Mouse (Mus musculus): Measurements from ENCODE around the gene Snd1. TPM values are rescaled to one million over a fixed set of nuclear protein-coding genes. Genes with fewer than 3 reads are reported as not detected.

The Snd1 gene
- polyA plus RNA-seq, 1 experiment = 190 TPM

DNA sequence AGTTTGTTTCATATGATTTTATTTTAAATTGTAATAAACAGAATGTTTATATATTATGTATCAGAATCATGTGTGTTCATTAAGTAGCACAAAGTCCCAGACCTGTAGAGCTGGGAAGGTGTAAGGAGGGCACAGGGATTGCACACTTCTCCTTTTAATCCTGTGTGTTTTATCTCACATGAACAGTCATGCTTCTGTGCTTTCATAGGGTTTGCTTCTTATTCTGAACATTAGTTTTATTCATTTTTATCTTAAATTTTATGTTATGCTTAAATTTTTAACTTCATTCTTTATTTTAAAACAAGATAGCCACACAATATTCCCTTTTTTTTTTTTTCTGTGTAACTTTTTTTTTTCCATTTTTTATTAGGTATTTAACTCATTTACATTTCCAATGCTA is 170.3 kb downstream of the Snd1 start:
- H3K4me2 ChIP-seq (ENCODE audit: low read depth) = no peak overlapping the region
- no peak overlapping the region for H3K4me3 ChIP-seq

DNA sequence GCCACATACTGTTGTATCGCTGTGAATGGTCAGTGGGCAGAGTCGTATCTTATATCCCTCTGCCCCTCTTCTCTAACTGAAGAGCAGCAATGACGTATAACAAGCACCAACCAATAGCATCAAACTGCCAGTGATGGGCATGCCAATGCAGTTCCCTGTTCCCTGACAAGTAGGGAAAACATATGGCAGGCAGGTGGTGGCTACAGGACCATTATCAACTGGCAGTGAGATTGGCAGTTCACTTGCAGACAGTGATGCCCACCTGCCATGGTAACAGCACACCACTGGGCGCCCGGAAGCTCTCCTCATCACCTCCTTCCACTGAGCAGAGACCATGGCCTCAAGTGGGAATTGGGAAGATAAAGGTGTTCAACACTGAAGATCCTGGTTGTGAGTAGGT is 181.6 kb downstream of the Snd1 start:
- H3K4me2 ChIP-seq (ENCODE audit: low read depth) = no peak overlapping the region
- no peak for TF ChIP-seq SRF (IDR thresholded peaks at IDR 0.05; ENCODE audit: control insufficient read depth, insufficient read length, low read depth)
- TF ChIP-seq POLR2A (IDR thresholded peaks at IDR 0.05; ENCODE audit: insufficient read length, low read depth) = no peak
- no peak for TF ChIP-seq MAX (IDR thresholded peaks at IDR 0.05; ENCODE audit: low read depth)
- TF ChIP-seq USF1 (IDR thresholded peaks at IDR 0.05; ENCODE audit: low read depth) = no peak
- TF ChIP-seq POLR2AphosphoS2 (IDR thresholded peaks at IDR 0.05; ENCODE audit: insufficient read length, low read depth) = no peak
- no peak for TF ChIP-seq MYOG (IDR thresholded peaks at IDR 0.05; ENCODE audit: control insufficient read depth in 1 of 3, insufficient read depth in 1 of 3, insufficient read length in 2 of 3, low read depth in 2 of 3)
- TF ChIP-seq CEBPB (IDR thresholded peaks at IDR 0.05; ENCODE audit: insufficient read depth, poor library complexity, severe bottlenecking) = no peak
- no peak for TF ChIP-seq REST (IDR thresholded peaks at IDR 0.05; ENCODE audit: insufficient read depth, insufficient read length)
- no peak for TF ChIP-seq TCF12 (IDR thresholded peaks at IDR 0.05; ENCODE audit: insufficient read depth, poor library complexity, severe bottlenecking)
- TF ChIP-seq E2F4 (IDR thresholded peaks at IDR 0.05; ENCODE audit: insufficient read depth) = no peak
- TF ChIP-seq TCF3 (IDR thresholded peaks at IDR 0.05; ENCODE audit: insufficient read length, low read depth) = no peak
- no peak for TF ChIP-seq MYOD1 (IDR thresholded peaks at IDR 0.05; ENCODE audit: control insufficient read depth in 1 of 3, insufficient read length in 2 of 3, low read depth in 2 of 3)
- no peak overlapping the region for H3ac ChIP-seq (ENCODE audit: control insufficient read depth, insufficient read length)
- no peaks in the 10 kb centered on the region for H3K27me3 ChIP-seq (ENCODE audit: control insufficient read depth, insufficient read depth, insufficient read length)
- peaks cover 8% of the 10 kb centered on the region for H3K79me2 ChIP-seq (ENCODE audit: control insufficient read depth, insufficient read depth)
- H3K4me3 ChIP-seq = no peak overlapping the region
- peaks cover 3% of the 10 kb centered on the region for H3K36me3 ChIP-seq (ENCODE audit: control insufficient read depth, insufficient read depth)

More for the DNA sequence above, 170.3 kb downstream of the Snd1 start:
- no peak overlapping the region for H3ac ChIP-seq (ENCODE audit: control insufficient read depth, insufficient read length)
- H3K36me3 ChIP-seq (ENCODE audit: control insufficient read depth, insufficient read depth) = peaks cover 5% of the 10 kb centered on the region
- no peaks in the 10 kb centered on the region for H3K27me3 ChIP-seq (ENCODE audit: control insufficient read depth, insufficient read depth, insufficient read length)
- no peak for TF ChIP-seq MYOD1 (IDR thresholded peaks at IDR 0.05; ENCODE audit: control insufficient read depth in 1 of 3, insufficient read length in 2 of 3, low read depth in 2 of 3)
- TF ChIP-seq CEBPB (IDR thresholded peaks at IDR 0.05; ENCODE audit: insufficient read depth, poor library complexity, severe bottlenecking) = no peak
- TF ChIP-seq TCF3 (IDR thresholded peaks at IDR 0.05; ENCODE audit: insufficient read length, low read depth) = no peak
- no peak for TF ChIP-seq USF1 (IDR thresholded peaks at IDR 0.05; ENCODE audit: low read depth)
- TF ChIP-seq POLR2AphosphoS2 (IDR thresholded peaks at IDR 0.05; ENCODE audit: insufficient read length, low read depth) = no peak
- TF ChIP-seq E2F4 (IDR thresholded peaks at IDR 0.05; ENCODE audit: insufficient read depth) = no peak
- TF ChIP-seq SRF (IDR thresholded peaks at IDR 0.05; ENCODE audit: control insufficient read depth, insufficient read length, low read depth) = no peak
- TF ChIP-seq REST (IDR thresholded peaks at IDR 0.05; ENCODE audit: insufficient read depth, insufficient read length) = no peak
- no peak for TF ChIP-seq TCF12 (IDR thresholded peaks at IDR 0.05; ENCODE audit: insufficient read depth, poor library complexity, severe bottlenecking)
- TF ChIP-seq MAX (IDR thresholded peaks at IDR 0.05; ENCODE audit: low read depth) = no peak
- TF ChIP-seq MYOG (IDR thresholded peaks at IDR 0.05; ENCODE audit: control insufficient read depth in 1 of 3, insufficient read depth in 1 of 3, insufficient read length in 2 of 3, low read depth in 2 of 3) = no peak
- H3K79me2 ChIP-seq (ENCODE audit: control insufficient read depth, insufficient read depth) = peaks cover 6% of the 10 kb centered on the region

DNA sequence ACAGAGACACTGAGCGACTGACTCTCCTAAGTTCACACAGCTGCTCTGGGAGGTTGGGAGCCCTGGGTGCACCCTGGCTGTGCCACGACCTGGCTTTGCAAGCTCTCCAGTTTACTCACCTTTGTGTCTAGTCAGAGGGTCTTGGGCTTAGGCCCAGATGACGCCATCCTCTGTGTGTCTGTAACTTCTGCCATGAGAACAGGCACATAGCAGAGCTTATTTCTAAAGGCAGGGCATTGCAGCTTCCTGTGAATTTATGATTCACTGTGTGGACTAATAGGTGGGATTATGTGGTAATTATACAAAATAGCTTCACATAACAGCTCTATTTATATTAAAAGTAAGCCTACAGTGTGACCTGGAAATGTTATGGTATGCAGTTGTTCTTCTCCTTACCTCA is 188.1 kb downstream of the Snd1 start:
- Histone ChIP-seq H3K79me2 (ENCODE audit: control insufficient read depth, insufficient read depth) (peaks cover 17% of the 10 kb centered on the region), H3K36me3 (ENCODE audit: control insufficient read depth, insufficient read depth) (peaks cover 9% of the 10 kb centered on the region), H3ac (ENCODE audit: control insufficient read depth, insufficient read length) (no peak overlapping the region), H3K27me3 (ENCODE audit: control insufficient read depth, insufficient read depth, insufficient read length) (no peaks in the 10 kb centered on the region), H3K4me3 (no peak overlapping the region), H3K4me2 (ENCODE audit: low read depth) (no peak overlapping the region)
- no peak for TF ChIP-seq TCF12 (IDR thresholded peaks at IDR 0.05; ENCODE audit: insufficient read depth, poor library complexity, severe bottlenecking)
- TF ChIP-seq MAX (IDR thresholded peaks at IDR 0.05; ENCODE audit: low read depth) = no peak
- no peak for TF ChIP-seq MYOG (IDR thresholded peaks at IDR 0.05; ENCODE audit: control insufficient read depth in 1 of 3, insufficient read depth in 1 of 3, insufficient read length in 2 of 3, low read depth in 2 of 3)
- no peak for TF ChIP-seq POLR2A (IDR thresholded peaks at IDR 0.05; ENCODE audit: insufficient read length, low read depth)

DNA sequence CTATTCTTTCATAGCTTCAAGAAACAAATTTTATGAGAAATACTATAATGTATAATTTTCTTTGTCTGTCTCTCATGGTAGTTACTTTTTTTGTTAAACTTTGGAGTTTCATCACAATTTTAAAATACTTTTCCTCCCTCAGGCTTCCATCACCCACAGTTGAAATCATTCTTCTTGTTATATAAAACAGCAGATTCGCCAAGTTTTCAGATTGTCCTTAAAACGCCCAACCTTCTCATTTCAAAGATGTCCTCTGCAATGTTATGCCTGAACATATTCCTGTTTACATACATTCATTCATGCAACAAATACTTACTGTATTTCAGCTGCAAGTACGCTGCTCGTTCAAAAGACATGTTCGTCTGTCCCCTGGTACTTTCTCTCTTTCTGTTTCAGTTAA is 188.7 kb downstream of the Snd1 start:
- Histone ChIP-seq H3K36me3 (ENCODE audit: control insufficient read depth, insufficient read depth) (peaks cover 9% of the 10 kb centered on the region), H3K27me3 (ENCODE audit: control insufficient read depth, insufficient read depth, insufficient read length) (no peaks in the 10 kb centered on the region), H3ac (ENCODE audit: control insufficient read depth, insufficient read length) (no peak overlapping the region), H3K4me2 (ENCODE audit: low read depth) (no peak overlapping the region), H3K79me2 (ENCODE audit: control insufficient read depth, insufficient read depth) (peaks cover 17% of the 10 kb centered on the region), H3K4me3 (no peak overlapping the region)
- TF ChIP-seq MYOD1 (IDR thresholded peaks at IDR 0.05; ENCODE audit: control insufficient read depth in 1 of 3, insufficient read length in 2 of 3, low read depth in 2 of 3) (no peak), POLR2AphosphoS2 (IDR thresholded peaks at IDR 0.05; ENCODE audit: insufficient read length, low read depth) (no peak), E2F4 (IDR thresholded peaks at IDR 0.05; ENCODE audit: insufficient read depth) (no peak), TCF12 (IDR thresholded peaks at IDR 0.05; ENCODE audit: insufficient read depth, poor library complexity, severe bottlenecking) (no peak), MAX (IDR thresholded peaks at IDR 0.05; ENCODE audit: low read depth) (no peak), TCF3 (IDR thresholded peaks at IDR 0.05; ENCODE audit: insufficient read length, low read depth) (no peak), MYOG (IDR thresholded peaks at IDR 0.05; ENCODE audit: control insufficient read depth in 1 of 3, insufficient read depth in 1 of 3, insufficient read length in 2 of 3, low read depth in 2 of 3) (no peak), USF1 (IDR thresholded peaks at IDR 0.05; ENCODE audit: low read depth) (no peak)

DNA sequence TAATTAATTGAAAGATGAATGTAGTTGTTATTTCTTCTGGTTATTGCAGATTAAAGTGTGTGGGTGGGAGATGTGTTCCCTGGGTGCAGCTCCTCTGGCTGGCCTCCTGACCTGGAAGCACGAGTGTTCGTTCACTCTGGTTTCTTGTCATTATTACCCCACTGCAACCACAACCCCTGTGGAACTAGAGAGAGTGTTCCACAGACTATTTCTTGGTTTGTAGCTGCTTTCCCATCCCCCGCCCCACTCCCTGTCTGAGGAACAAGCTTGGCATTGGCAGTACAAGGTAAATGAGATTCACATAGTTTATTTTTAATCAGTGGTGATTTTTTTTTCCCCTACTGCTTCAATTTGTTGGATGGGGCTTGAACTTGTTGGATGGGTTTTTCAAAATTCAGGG is 189.8 kb downstream of the Snd1 start:
- Histone ChIP-seq H3ac (ENCODE audit: control insufficient read depth, insufficient read length) (no peak overlapping the region), H3K27me3 (ENCODE audit: control insufficient read depth, insufficient read depth, insufficient read length) (no peaks in the 10 kb centered on the region), H3K4me3 (no peak overlapping the region), H3K79me2 (ENCODE audit: control insufficient read depth, insufficient read depth) (peaks cover 17% of the 10 kb centered on the region), H3K36me3 (ENCODE audit: control insufficient read depth, insufficient read depth) (peaks cover 9% of the 10 kb centered on the region), H3K4me2 (ENCODE audit: low read depth) (no peak overlapping the region)
- no peak for TF ChIP-seq CEBPB (IDR thresholded peaks at IDR 0.05; ENCODE audit: insufficient read depth, poor library complexity, severe bottlenecking)
- no peak for TF ChIP-seq MYOG (IDR thresholded peaks at IDR 0.05; ENCODE audit: control insufficient read depth in 1 of 3, insufficient read depth in 1 of 3, insufficient read length in 2 of 3, low read depth in 2 of 3)
- no peak for TF ChIP-seq TCF3 (IDR thresholded peaks at IDR 0.05; ENCODE audit: insufficient read length, low read depth)
- no peak for TF ChIP-seq MYOD1 (IDR thresholded peaks at IDR 0.05; ENCODE audit: control insufficient read depth in 1 of 3, insufficient read length in 2 of 3, low read depth in 2 of 3)
- no peak for TF ChIP-seq POLR2AphosphoS2 (IDR thresholded peaks at IDR 0.05; ENCODE audit: insufficient read length, low read depth)
- no peak for TF ChIP-seq POLR2A (IDR thresholded peaks at IDR 0.05; ENCODE audit: insufficient read length, low read depth)
- TF ChIP-seq MAX (IDR thresholded peaks at IDR 0.05; ENCODE audit: low read depth) = no peak
- no peak for TF ChIP-seq E2F4 (IDR thresholded peaks at IDR 0.05; ENCODE audit: insufficient read depth)
- TF ChIP-seq USF1 (IDR thresholded peaks at IDR 0.05; ENCODE audit: low read depth) = no peak
- no peak for TF ChIP-seq TCF12 (IDR thresholded peaks at IDR 0.05; ENCODE audit: insufficient read depth, poor library complexity, severe bottlenecking)
- TF ChIP-seq SRF (IDR thresholded peaks at IDR 0.05; ENCODE audit: control insufficient read depth, insufficient read length, low read depth) = no peak
- no peak for TF ChIP-seq REST (IDR thresholded peaks at IDR 0.05; ENCODE audit: insufficient read depth, insufficient read length)

Measured in myocyte (in vitro differentiated cells).